Mouse (Mus musculus): ENCODE data around the gene Tmem165. TPM values are rescaled to one million over a fixed set of nuclear protein-coding genes. Genes with fewer than 3 reads are reported as not detected.

Gene Tmem165
- polyA plus RNA-seq, 1 experiment from 2014 or later = 90.9 TPM

DNA sequence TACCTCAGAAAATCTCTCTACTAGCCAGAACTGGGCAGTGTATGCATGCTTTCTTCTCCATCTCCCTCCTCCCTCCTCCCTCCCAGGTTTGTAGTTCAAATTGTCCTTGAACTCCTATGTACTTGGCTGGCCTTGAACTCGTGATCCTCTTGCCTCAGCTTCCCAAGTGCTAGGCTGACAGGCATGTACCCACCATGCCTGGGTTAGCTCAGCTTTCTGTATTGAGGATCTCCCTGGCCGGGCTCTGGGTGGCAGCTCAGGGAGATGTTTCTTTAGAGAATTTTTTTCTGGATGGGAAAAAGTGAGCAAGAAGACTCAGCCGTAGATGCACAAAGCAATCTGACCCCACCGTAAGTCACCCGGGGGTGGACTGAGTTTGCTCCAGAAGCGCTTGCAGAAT is 30.7 kb upstream of the Tmem165 start:
- no peak overlapping the region for H3K9ac ChIP-seq (replicated peaks)
- no peak overlapping the region for H3K4me3 ChIP-seq
- no peaks in the 10 kb centered on the region for H3K27me3 ChIP-seq
- no peak for ATAC-seq (ENCODE audit: low FRiP score, low read depth)
- no peak overlapping the region for H3K27ac ChIP-seq (replicated peaks)
- no peaks in the 10 kb centered on the region for H3K9me3 ChIP-seq
- no peaks in the 10 kb centered on the region for H3K4me1 ChIP-seq
- H3K36me3 ChIP-seq = peaks cover 22% of the 10 kb centered on the region
- 94% methylated on average over 6 of the region's 6 CpGs for WGBS
- H3K4me2 ChIP-seq (replicated peaks) = no peak overlapping the region

- Histone ChIP-seq H3K4me1 (no peaks in the 10 kb centered on the region), H3K27me3 (no peaks in the 10 kb centered on the region), H3K9ac (replicated peaks) (no peak overlapping the region), H3K4me3 (no peak overlapping the region), H3K4me2 (replicated peaks) (no peak overlapping the region), H3K9me3 (no peaks in the 10 kb centered on the region), H3K36me3 (peaks cover 22% of the 10 kb centered on the region), H3K27ac (replicated peaks) (no peak overlapping the region)
- 96% methylated on average over 11 of the region's 11 CpGs for WGBS
- no peak for ATAC-seq (ENCODE audit: low FRiP score, low read depth)
Observed at GRCm38 (mm10) chr5:76153430-76153829, 30.2 kb upstream of the Tmem165 start.

- H3K4me2 ChIP-seq (replicated peaks) = no peak overlapping the region
- no peak for ATAC-seq (ENCODE audit: low FRiP score, low read depth)
- no peaks in the 10 kb centered on the region for H3K4me1 ChIP-seq
- WGBS = 96% methylated on average over 21 of the region's 21 CpGs
- no peak overlapping the region for H3K4me3 ChIP-seq
- no peaks in the 10 kb centered on the region for H3K27me3 ChIP-seq
- no peak overlapping the region for H3K27ac ChIP-seq (replicated peaks)
- H3K9me3 ChIP-seq = no peaks in the 10 kb centered on the region
- peaks cover 21% of the 10 kb centered on the region for H3K36me3 ChIP-seq
- no peak overlapping the region for H3K9ac ChIP-seq (replicated peaks)
Observed at GRCm38 (mm10) chr5:76154434-76155165, 29.1 kb upstream of the Tmem165 start.

DNA sequence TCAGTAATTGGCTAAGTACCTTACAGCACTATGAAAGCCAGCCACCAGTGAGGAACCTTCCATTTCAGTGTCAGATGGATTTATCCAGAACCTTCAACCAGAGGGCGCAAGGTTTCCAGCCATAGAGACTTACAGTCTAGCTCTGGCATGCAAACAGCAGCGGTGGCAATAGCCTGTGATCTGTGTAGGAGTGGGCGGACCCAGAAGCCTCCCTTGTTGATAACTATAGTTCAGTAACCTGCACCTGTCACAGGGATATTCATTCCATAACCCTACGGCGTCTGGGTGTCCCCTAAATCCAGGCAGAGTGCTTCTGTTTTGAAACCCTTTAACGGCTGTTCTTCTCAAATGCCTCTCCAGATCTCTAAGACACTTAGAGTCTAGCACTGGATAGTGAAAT is 24.1 kb upstream of the Tmem165 start:
- 89% methylated on average over 6 of the region's 6 CpGs for WGBS

DNA sequence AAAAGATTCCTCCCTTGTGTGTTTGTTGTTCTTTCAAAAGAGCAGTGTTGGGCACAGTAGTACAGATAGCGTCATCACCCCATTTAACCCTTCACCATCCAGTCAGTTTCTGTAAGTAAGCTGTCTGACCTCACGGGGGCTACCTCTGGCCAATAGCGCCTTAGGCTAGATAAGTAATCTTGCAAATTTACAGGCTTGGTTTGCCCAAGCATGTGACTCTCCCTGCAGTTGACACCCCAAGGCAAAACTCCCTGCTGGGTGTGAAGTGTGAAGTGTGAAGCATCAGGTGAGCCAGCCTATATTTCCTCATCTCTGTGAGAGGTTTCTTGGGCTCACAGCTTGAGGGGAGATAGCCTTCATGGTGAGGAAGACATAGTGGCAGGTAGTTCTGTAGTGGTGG is 23.6 kb upstream of the Tmem165 start:
- 70% methylated on average over 3 of the region's 3 CpGs for WGBS
- no peaks in the 10 kb centered on the region; the same call in 1 of the 2 replicates for H3K36me3 ChIP-seq

More for the DNA sequence above, 24.1 kb upstream of the Tmem165 start:
- Histone ChIP-seq H3K4me1 (no peaks in the 10 kb centered on the region), H3K9ac (replicated peaks) (no peak overlapping the region), H3K27ac (replicated peaks) (no peak overlapping the region), H3K4me2 (replicated peaks) (no peak overlapping the region), H3K27me3 (no peaks in the 10 kb centered on the region; the same call in 1 of the 2 replicates), H3K4me3 (no peak overlapping the region), H3K9me3 (no peaks in the 10 kb centered on the region), H3K36me3 (no peaks in the 10 kb centered on the region; the same call in 1 of the 2 replicates)
- no peak for ATAC-seq (ENCODE audit: low FRiP score, low read depth)

DNA sequence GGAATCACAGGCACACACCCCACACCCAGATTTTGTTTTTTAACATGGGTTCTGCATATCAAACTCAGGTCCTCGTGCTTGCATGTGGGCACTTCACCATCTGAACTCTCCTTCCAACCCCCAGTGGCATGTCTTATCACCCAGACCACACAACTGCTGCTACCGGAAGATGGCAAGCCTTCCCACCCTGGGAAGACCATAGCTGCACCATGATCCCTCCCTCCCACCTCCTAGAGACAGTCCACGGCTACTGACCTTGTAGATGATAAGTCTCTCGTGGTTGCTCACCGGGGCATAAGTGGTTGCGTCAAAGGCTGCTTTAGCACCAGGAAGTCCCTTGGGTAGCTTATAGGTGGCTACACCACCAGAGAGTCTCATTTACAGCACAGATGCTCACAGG is 22.2 kb upstream of the Tmem165 start:
- no peak for ATAC-seq (ENCODE audit: low FRiP score, low read depth)
- H3K4me2 ChIP-seq (replicated peaks) = no peak overlapping the region
- no peaks in the 10 kb centered on the region for H3K9me3 ChIP-seq
- H3K4me1 ChIP-seq = no peaks in the 10 kb centered on the region
- no peaks in the 10 kb centered on the region; the same call in none of the 2 replicates for H3K27me3 ChIP-seq
- WGBS = 92% methylated on average over 6 of the region's 6 CpGs
- no peak overlapping the region for H3K4me3 ChIP-seq
- H3K27ac ChIP-seq (replicated peaks) = no peak overlapping the region
- no peak overlapping the region for H3K9ac ChIP-seq (replicated peaks)
- H3K36me3 ChIP-seq = no peaks in the 10 kb centered on the region

More for the DNA sequence above, 23.6 kb upstream of the Tmem165 start:
- Histone ChIP-seq H3K4me3 (no peak overlapping the region), H3K9me3 (no peaks in the 10 kb centered on the region), H3K9ac (replicated peaks) (no peak overlapping the region), H3K27me3 (no peaks in the 10 kb centered on the region; the same call in 1 of the 2 replicates), H3K27ac (replicated peaks) (no peak overlapping the region), H3K4me2 (replicated peaks) (no peak overlapping the region), H3K4me1 (no peaks in the 10 kb centered on the region)
- no peak for ATAC-seq (ENCODE audit: low FRiP score, low read depth)

GRCm38 (mm10) chr5:76162926-76163325 is 20.8 kb upstream of the Tmem165 start:
- 91% methylated on average over 5 of the region's 5 CpGs for WGBS
- no peaks in the 10 kb centered on the region for H3K4me1 ChIP-seq
- no peak overlapping the region for H3K27ac ChIP-seq (replicated peaks)
- no peaks in the 10 kb centered on the region for H3K36me3 ChIP-seq
- no peak for ATAC-seq (ENCODE audit: low FRiP score, low read depth)
- H3K27me3 ChIP-seq = no peaks in the 10 kb centered on the region; the same call in none of the 2 replicates
- no peak overlapping the region for H3K9ac ChIP-seq (replicated peaks)
- H3K4me3 ChIP-seq = no peak overlapping the region
- H3K9me3 ChIP-seq = no peaks in the 10 kb centered on the region
- no peak overlapping the region for H3K4me2 ChIP-seq (replicated peaks)

DNA sequence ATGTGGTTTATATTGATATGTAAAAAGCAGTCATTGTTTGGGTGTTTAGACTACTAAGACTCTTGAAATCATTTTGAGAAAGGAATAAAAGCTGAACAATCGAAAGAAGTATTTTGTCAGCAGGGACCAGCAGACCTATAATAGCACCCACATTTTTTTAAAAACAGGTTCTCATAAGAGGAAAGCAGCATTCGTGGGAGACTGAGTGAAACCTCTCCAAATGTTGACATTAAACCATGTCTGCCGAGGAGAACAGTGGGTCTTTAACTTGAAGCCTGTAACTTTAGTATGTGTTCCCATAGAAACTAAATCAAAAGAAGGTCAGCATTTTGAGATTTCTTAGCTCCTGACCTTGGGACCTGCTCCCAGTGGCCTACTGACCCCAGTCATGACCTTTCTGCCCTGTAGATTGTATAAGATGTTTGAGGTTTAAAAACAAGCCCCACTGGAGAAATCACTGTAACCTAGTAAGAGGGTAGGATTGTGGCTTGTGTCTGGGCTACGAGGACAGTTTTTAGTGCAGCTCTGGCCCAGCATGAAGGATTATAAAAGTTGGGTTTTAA is 19.8 kb upstream of the Tmem165 start:
- Histone ChIP-seq H3K9me3 (no peaks in the 10 kb centered on the region), H3K27me3 (no peaks in the 10 kb centered on the region; the same call in none of the 2 replicates), H3K9ac (replicated peaks) (no peak overlapping the region), H3K27ac (replicated peaks) (no peak overlapping the region), H3K4me2 (replicated peaks) (no peak overlapping the region), H3K4me3 (no peak overlapping the region), H3K36me3 (no peaks in the 10 kb centered on the region), H3K4me1 (no peaks in the 10 kb centered on the region)
- no peak for ATAC-seq (ENCODE audit: low FRiP score, low read depth)
- WGBS = 35% methylated on average over 4 of the region's 4 CpGs

GRCm38 (mm10) chr5:76164827-76165226 is 18.9 kb upstream of the Tmem165 start:
- no peak overlapping the region for H3K4me2 ChIP-seq (replicated peaks)
- no peak overlapping the region for H3K9ac ChIP-seq (replicated peaks)
- no peaks in the 10 kb centered on the region for H3K36me3 ChIP-seq
- H3K4me1 ChIP-seq = no peaks in the 10 kb centered on the region
- no peaks in the 10 kb centered on the region for H3K9me3 ChIP-seq
- no peak for ATAC-seq (ENCODE audit: low FRiP score, low read depth)
- 72% methylated on average over 7 of the region's 7 CpGs for WGBS
- no peaks in the 10 kb centered on the region; the same call in none of the 2 replicates for H3K27me3 ChIP-seq
- H3K4me3 ChIP-seq = no peak overlapping the region
- no peak overlapping the region for H3K27ac ChIP-seq (replicated peaks)

DNA sequence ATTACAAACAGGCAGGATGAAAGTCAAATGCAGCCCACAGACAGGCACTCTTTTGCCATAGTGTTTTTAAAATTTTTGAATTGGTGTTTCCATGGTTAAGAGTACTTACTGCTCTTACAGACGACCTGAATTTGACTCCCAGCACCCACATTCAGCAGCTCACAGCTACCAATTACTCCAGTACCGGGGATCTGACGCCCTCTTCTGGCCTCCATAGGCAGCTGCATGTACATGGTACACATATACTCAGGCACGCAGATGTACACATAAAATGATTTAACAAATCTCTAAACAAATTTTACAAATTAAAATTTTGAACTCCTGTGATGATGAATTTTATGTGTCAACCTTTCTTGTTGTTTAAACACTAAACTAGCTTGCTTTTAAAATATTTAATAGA is 13.2 kb upstream of the Tmem165 start:
- WGBS = 80% methylated on average over 4 of the region's 4 CpGs
- Histone ChIP-seq H3K4me1 (no peaks in the 10 kb centered on the region), H3K27me3 (no peaks in the 10 kb centered on the region), H3K27ac (replicated peaks) (no peak overlapping the region), H3K36me3 (no peaks in the 10 kb centered on the region), H3K9me3 (no peaks in the 10 kb centered on the region), H3K4me2 (replicated peaks) (no peak overlapping the region), H3K9ac (replicated peaks) (no peak overlapping the region), H3K4me3 (no peak overlapping the region)
- no peak for ATAC-seq (ENCODE audit: low FRiP score, low read depth)

DNA sequence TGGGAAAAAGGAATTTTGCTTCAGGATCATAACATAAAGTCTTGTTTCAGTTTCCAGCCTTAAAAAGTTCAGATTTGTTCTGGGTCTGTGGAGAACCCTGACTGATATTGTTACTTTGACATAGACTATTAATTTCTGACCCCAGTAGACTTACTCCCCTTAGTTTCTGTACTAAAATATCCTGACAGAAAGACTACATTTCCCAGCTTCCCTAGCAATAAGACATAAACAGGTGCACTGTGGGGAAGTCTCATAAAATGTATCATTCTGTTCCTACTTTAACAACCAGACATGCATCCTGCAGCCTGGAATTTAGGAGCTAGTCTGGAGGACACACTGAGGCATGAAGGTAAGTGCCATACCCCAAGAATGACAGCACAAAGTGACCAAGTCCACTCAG is 12.6 kb upstream of the Tmem165 start:
- ATAC-seq (ENCODE audit: low FRiP score, low read depth) = no peak
- no peaks in the 10 kb centered on the region for H3K9me3 ChIP-seq
- no peak overlapping the region for H3K27ac ChIP-seq (replicated peaks)
- no peak overlapping the region for H3K9ac ChIP-seq (replicated peaks)
- no peaks in the 10 kb centered on the region for H3K4me1 ChIP-seq
- H3K36me3 ChIP-seq = no peaks in the 10 kb centered on the region
- no peaks in the 10 kb centered on the region for H3K27me3 ChIP-seq
- H3K4me3 ChIP-seq = no peak overlapping the region
- no peak overlapping the region for H3K4me2 ChIP-seq (replicated peaks)

DNA sequence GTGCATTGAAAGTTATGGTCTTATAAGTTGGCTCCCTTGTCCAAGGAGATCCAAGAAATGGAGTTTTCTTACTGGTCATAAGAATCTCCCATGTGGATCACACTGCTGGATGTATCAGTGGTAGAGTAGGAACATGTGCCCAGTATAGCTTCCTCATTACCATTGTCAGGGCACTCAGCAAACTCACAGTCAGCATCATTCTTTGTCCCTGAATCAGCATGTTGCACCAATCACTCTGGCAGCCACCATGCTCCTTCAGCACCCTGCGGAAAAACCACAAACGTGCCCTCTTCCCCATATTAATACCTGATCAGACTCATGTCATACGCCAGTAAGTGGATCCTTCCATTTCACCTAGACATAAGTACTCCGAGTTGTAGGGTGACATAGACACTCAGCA is 8.6 kb upstream of the Tmem165 start:
- H3K36me3 ChIP-seq = no peaks in the 10 kb centered on the region
- ATAC-seq (ENCODE audit: low FRiP score, low read depth) = no peak
- H3K27ac ChIP-seq (replicated peaks) = no peak overlapping the region
- H3K27me3 ChIP-seq = no peaks in the 10 kb centered on the region
- no peak overlapping the region for H3K9ac ChIP-seq (replicated peaks)
- 94% methylated on average over 4 of the region's 4 CpGs for WGBS
- no peaks in the 10 kb centered on the region for H3K4me1 ChIP-seq
- no peaks in the 10 kb centered on the region for H3K9me3 ChIP-seq
- H3K4me2 ChIP-seq (replicated peaks) = no peak overlapping the region
- H3K4me3 ChIP-seq = no peak overlapping the region
